Mouse (Mus musculus): ENCODE measurements around the gene Klf7. TPM values are rescaled to one million over a fixed set of nuclear protein-coding genes. Genes with fewer than 3 reads are reported as not detected.
"Not testable (repeated sequence)": the region's sequence is repeated elsewhere in the genome, so short reads cannot be mapped to it uniquely, and the experiment has no call there.

Gene Klf7
- polyA plus RNA-seq, 1 experiment: 18.4 TPM

DNA sequence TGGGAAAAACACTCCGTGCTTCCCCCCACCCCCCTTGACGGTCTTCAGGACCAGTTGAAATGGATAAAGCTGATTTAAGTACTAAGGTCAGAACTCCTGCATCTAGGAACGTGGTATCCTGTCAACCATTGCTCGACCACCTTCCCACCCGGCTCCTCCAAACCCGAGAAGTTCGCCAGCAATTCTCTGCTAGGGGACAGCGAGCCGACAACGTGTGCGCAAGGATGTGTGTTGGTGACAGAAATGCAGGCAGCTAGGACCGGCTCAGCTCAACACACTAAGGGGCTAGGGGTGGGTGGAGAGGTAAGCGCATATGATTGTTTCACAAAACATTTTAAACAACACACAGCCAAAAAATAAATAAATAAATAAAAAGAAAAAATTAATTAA is 1.7 kb downstream of the Klf7 start:
- H3K4me3 ChIP-seq (ENCODE audit: insufficient read depth, low read length): peak overlapping the region; percentile 86
- peak overlapping the region; percentile 93 for H3K27ac ChIP-seq (ENCODE audit: insufficient read depth, low read length)
- TF ChIP-seq POLR2A (IDR thresholded peaks at IDR 0.05; ENCODE audit: extremely low read depth, insufficient read depth, low read length): peak; percentile 59; the same call in 1 of the 2 replicates
- no peak for TF ChIP-seq CTCF (IDR thresholded peaks at IDR 0.05; ENCODE audit: extremely low read depth, insufficient read depth, low read length)
- H3K4me1 ChIP-seq (ENCODE audit: control insufficient read depth, insufficient read depth, low read length): peaks cover 13% of the 10 kb centered on the region

DNA sequence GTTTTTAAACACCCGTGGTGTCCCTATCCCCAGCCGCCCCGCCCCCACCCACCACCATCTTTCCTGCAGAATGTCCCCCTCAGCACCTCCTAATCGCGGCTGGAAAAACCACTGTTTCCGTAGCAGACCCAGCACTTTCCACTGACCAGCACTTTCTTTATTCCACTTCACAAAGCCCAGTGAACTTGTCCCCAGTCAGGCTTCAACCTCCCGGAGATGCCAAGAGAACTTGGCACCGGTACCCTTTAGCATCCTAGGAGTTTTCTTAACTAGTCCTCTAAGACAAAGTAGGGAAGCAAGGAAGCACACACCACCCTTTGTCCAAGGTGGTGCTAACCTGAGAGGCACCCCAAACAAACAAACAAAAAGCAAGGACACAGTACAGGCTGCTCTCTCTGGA is 2.2 kb downstream of the Klf7 start:
- Histone ChIP-seq H3K4me1 (ENCODE audit: control insufficient read depth, insufficient read depth, low read length) (peaks cover 16% of the 10 kb centered on the region), H3K4me3 (ENCODE audit: insufficient read depth, low read length) (peak overlapping the region; percentile 86), H3K27ac (ENCODE audit: insufficient read depth, low read length) (peak overlapping the region; percentile 93)
- TF ChIP-seq CTCF (IDR thresholded peaks at IDR 0.05; ENCODE audit: extremely low read depth, insufficient read depth, low read length) (no peak), POLR2A (IDR thresholded peaks at IDR 0.05; ENCODE audit: extremely low read depth, insufficient read depth, low read length) (no peak)

GRCm38 (mm10) chr1:64119358-64119794 is 2.7 kb downstream of the Klf7 start:
- TF ChIP-seq CTCF (IDR thresholded peaks at IDR 0.05; ENCODE audit: extremely low read depth, insufficient read depth, low read length): no peak
- TF ChIP-seq POLR2A (IDR thresholded peaks at IDR 0.05; ENCODE audit: extremely low read depth, insufficient read depth, low read length): peak; percentile 46
- peaks cover 18% of the 10 kb centered on the region for H3K4me1 ChIP-seq (ENCODE audit: control insufficient read depth, insufficient read depth, low read length)

GRCm38 (mm10) chr1:64118285-64119170 is 3.6 kb downstream of the Klf7 start:
- peak overlapping the region; percentile 86 for H3K4me3 ChIP-seq (ENCODE audit: insufficient read depth, low read length)
- H3K4me1 ChIP-seq (ENCODE audit: control insufficient read depth, insufficient read depth, low read length): peaks cover 21% of the 10 kb centered on the region
- peak overlapping the region; percentile 91 for H3K27ac ChIP-seq (ENCODE audit: insufficient read depth, low read length)
- TF ChIP-seq POLR2A (IDR thresholded peaks at IDR 0.05; ENCODE audit: extremely low read depth, insufficient read depth, low read length) (no peak), CTCF (IDR thresholded peaks at IDR 0.05; ENCODE audit: extremely low read depth, insufficient read depth, low read length) (no peak)

More at GRCm38 (mm10) chr1:64119358-64119794, 2.7 kb downstream of the Klf7 start:
- Histone ChIP-seq H3K4me3 (ENCODE audit: insufficient read depth, low read length) (peak overlapping the region; percentile 86), H3K27ac (ENCODE audit: insufficient read depth, low read length) (peak overlapping the region; percentile 91)

DNA sequence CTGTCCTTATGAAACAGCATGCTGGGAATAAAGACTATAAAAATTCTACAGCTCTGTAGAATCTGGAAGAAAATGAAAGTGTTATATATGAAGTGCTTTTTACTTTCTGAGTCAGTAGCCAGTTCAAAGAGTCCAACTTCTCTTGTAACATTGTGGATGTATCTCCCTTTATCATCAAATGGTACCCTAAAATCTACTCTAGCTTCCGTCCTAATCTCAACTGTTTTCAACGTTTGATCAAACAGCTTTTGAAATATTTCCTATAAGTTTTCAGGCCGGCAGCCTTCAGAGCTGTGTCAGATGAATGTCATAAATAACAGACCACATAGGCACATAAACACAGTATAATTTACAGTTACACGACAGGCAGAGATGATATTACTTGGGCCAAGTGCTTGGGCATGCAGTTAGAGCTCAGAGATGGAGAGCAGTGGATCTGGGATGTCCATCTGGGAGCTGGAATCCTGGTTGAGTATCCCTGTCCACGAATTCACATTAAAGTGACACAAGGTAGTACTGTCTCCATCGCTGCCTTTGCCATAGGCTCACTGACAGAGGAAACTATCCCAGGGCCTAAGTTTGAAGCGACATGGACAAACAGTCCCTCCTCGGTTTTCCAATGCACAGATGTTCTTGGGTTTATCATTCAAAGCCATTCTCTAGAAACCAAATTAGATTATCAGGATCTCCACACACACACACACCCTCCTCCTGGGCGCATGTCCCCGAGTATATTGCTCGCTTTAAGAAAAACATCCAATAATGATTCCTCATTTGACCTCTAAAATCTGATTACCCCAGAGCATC is 4.4 kb downstream of the Klf7 start:
- Histone ChIP-seq H3K27ac (ENCODE audit: insufficient read depth, low read length) (peak overlapping the region; percentile 91), H3K4me3 (ENCODE audit: insufficient read depth, low read length) (peak overlapping the region; percentile 86), H3K4me1 (ENCODE audit: control insufficient read depth, insufficient read depth, low read length) (peaks cover 21% of the 10 kb centered on the region)
- TF ChIP-seq CTCF (IDR thresholded peaks at IDR 0.05; ENCODE audit: extremely low read depth, insufficient read depth, low read length) (no peak), POLR2A (IDR thresholded peaks at IDR 0.05; ENCODE audit: extremely low read depth, insufficient read depth, low read length) (no peak)

DNA sequence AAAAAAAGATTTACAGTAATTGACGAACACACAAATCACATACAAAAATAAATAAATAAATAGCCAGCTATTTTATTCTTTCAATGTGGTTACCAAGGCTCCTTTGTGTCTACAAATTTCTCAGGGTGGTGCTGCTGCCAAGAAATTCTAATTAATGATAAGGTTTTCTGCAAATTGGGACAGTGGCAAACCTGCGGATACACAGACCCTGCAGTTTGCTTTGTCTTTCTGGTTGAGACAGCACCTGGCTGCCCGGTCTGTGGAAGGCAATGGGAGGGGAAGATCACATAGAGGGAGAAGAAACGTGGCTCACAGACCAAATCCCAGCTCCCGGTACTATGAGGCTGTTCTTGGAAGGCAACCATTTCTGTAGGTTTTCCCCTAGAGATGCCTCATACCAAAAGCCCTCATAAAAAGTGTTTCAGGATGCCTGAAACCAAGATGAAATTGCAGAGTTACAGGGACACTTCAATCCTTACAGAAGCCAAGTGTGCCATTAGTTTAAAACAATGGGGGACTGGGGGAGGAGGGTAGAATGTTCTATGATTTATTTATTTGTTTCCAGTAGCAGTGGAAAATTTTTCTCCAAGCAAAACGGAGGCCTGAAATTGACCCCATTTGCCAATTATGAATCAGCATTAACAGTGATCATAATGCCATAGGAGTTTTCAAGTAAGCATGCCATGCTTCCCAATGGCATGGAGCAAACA is 5.2 kb downstream of the Klf7 start:
- Histone ChIP-seq H3K4me3 (ENCODE audit: insufficient read depth, low read length) (no peak overlapping the region; the same call in 1 of the 2 replicates), H3K4me1 (ENCODE audit: control insufficient read depth, insufficient read depth, low read length) (peaks cover 23% of the 10 kb centered on the region), H3K27ac (ENCODE audit: insufficient read depth, low read length) (peak overlapping the region; percentile 75; the same call in 1 of the 2 replicates)
- TF ChIP-seq CTCF (IDR thresholded peaks at IDR 0.05; ENCODE audit: extremely low read depth, insufficient read depth, low read length) (no peak), POLR2A (IDR thresholded peaks at IDR 0.05; ENCODE audit: extremely low read depth, insufficient read depth, low read length) (no peak)

GRCm38 (mm10) chr1:64114579-64114978 is 7.5 kb downstream of the Klf7 start:
- H3K4me1 ChIP-seq (ENCODE audit: control insufficient read depth, insufficient read depth, low read length): peaks cover 23% of the 10 kb centered on the region
- TF ChIP-seq POLR2A (IDR thresholded peaks at IDR 0.05; ENCODE audit: extremely low read depth, insufficient read depth, low read length) (no peak), CTCF (IDR thresholded peaks at IDR 0.05; ENCODE audit: extremely low read depth, insufficient read depth, low read length) (no peak)
- H3K4me3 ChIP-seq (ENCODE audit: insufficient read depth, low read length): no peak overlapping the region
- no peak overlapping the region for H3K27ac ChIP-seq (ENCODE audit: insufficient read depth, low read length)

DNA sequence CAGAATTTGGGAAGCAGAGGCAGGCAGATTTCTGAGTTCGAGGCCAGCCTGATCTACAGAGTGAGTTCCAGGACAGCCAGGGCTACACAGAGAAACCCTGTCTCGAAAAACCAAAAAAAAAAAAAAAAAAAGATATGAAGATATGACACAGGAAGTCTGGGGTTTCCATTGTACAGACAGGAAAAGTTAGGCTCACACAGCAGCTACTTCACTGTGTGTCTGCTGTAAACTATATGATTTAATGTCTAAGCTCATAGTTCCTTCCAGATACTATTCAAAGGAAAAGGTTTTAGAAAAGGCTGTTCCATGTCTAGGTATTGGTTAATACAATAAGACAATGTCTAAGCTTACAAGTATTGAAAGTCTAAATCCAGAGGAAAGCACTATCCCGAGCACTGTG is 13.4 kb downstream of the Klf7 start:
- H3K4me3 ChIP-seq (ENCODE audit: insufficient read depth, low read length); H3K27ac ChIP-seq (ENCODE audit: insufficient read depth, low read length): not testable (repeated sequence)
- peaks cover 20% of the 10 kb centered on the region for H3K4me1 ChIP-seq (ENCODE audit: control insufficient read depth, insufficient read depth, low read length)

- TF ChIP-seq CTCF (IDR thresholded peaks at IDR 0.05; ENCODE audit: extremely low read depth, insufficient read depth, low read length) (no peak), POLR2A (IDR thresholded peaks at IDR 0.05; ENCODE audit: extremely low read depth, insufficient read depth, low read length) (no peak)
- Histone ChIP-seq H3K4me1 (ENCODE audit: control insufficient read depth, insufficient read depth, low read length) (peaks cover 19% of the 10 kb centered on the region), H3K4me3 (ENCODE audit: insufficient read depth, low read length) (no peak overlapping the region), H3K27ac (ENCODE audit: insufficient read depth, low read length) (no peak overlapping the region)
Observed at GRCm38 (mm10) chr1:64107526-64107925, 14.6 kb downstream of the Klf7 start.

All from cortical plate, adult 2 months (tissue).